Mouse (Mus musculus) layer of hippocampus, adult 8-10 months (tissue): ENCODE data around the gene Kif24. TPM values are rescaled to one million over a fixed set of nuclear protein-coding genes. Genes with fewer than 3 reads are reported as not detected.
"Not testable (repeated sequence)": the region's sequence is repeated elsewhere in the genome, so short reads cannot be mapped to it uniquely, and the experiment has no call there.

Experiments used
- DNase-seq, 2 experiments: peaks; one replicate each; pipeline ENCODE4 v3.0.0; 2022; ENCODE audit warnings: low spot score in 2 of 2
- total RNA-seq, 4 experiments: library from RNA; stranded (reverse); gene quantifications; 2 replicates each; pipeline ENCODE4 v1.2.4; 2022

The Kif24 gene
- total RNA-seq, 4 experiments from 2014 or later = 0.97 to 1.9 (median 1.7) TPM

DNA sequence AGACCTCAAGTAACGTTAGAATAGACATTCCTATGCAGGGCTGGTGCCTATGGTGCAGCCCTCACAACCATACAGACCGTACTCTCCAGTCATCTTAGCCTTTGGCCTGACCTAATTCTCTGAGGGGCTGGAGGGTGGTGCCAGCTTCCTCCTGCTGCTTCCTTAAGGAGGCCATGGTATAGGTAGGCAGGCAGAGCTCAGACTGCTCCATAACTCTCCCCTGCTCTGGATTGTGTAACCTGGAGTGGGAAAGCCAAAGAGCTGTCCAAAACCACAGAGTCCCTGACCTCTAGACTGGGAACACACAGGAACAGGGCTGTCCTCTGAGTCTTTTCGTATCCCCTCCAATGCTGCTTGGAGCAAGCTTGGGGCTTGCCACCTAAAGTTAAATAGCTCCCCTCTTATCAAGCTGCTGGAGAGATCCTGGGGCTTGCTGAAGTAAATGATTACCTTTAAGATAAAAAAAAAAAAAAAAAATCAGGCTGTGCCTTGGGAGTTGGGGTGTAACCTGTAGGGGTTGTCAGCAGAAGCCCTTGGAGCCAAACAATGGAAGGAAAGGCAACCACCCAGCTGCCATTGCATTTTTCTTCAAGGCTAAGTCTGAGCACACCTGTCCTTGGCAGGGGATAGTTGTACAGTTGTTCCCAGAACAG, 28.9 kb upstream of the Kif24 start:
- DNase-seq = no peak

DNA sequence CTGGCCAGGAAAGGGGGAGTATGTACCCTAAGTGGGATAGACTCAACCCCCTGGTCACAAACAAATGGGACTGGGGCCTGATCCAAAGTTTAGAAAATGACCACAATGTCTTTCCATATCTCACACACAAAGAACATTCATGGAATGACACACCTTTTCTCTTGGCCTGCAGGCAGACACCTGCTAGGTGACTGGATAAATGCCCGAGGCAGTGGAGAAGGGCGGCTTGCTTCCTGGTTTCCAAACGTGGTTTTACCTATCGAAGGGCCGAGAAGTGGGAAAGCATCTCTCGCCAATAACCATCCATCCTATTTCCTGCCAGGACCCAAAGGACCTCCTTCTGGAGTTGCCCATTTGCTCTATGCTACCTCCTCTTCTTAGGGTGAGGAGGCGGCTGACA, 28.3 kb upstream of the Kif24 start:
- no peak for DNase-seq

DNA sequence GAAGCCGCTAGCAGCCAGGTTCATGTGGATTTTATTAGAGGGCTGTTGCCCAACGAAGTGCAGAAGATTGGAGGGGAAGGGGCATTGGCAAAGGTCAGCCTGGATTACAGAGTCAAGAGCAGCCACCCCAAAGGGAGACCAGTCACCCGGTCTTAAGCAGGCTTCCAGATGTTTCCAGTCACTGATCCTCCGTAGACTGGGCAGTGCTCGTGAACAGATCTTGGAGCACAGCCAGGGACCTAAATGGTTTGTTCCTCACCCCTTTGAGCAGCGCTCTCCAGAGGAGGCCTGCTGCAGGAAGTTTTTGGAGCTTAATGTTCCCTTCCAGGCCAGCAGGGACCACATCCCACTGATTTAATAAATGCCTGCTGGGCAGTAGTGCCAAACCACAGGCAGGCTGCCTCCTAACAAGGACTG, 16.9 kb upstream of the Kif24 start:
- peak in 1 of 2 experiments; percentile 39 for DNase-seq

DNA sequence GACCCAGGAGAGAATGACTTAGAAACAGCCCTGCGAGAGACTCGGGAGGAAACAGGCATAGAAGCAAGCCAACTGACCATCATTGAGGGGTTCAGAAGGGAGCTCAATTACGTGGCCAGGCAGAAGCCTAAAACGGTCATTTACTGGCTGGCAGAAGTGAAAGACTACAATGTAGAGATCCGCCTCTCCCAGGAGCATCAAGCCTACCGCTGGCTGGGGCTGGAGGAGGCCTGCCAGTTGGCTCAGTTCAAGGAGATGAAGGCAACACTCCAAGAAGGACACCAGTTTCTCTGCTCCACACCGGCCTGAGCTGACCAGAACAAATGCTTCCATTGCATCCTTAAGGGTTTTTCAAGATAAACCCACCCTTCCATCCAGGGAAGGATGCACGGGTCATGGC, 15.6 kb upstream of the Kif24 start:
- no peak for DNase-seq

DNA sequence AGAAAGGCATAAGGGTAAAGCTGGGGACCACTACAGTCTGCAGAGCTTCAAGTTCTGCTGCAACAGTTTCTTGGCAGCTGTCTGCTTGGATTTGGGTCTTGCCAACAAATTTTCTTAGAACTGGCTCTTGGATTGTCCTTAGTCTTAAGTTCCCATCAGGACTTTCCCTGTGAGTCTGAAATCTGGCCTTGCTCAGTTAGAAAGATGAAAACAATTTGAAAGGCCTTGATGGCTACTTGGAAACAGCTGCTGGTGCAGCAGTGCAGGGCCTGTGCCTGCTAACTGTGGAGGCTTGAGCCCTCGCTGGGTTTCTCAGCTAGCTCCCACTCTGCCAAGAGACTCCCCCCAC, 14.7 kb upstream of the Kif24 start:
- no peak for DNase-seq

DNA sequence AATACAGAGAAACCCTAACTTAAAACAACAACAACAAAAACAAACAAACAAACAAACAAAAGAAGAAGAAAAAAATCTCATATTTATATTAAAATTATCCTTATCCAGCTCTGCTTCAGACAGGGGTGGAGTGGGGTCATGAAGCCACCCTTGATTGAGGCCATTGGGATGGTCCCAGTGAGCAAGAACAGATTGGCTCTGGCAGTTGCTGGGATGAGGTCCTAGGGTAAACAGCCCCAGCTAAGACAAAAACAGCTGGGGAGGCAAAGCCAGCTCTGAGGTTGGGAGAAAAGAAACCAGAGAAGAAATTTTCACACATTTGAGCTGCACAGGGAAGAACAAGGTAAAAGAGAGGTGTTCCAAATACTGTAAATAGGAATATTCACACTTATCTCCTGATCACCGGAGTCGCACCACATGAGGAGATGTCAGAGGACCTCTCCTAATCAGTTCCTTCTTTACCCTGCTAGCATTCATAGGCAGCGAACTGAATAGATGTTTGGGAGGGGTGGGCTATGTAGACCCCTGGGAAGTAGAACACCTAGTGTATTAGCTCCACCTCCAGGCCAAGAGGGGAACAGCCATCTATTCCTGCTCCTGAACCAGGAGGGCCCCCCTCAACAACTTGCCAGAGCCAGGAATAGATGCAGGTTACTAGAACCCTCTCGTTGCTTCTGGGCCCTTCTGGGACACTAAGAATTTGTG, 14.2 kb upstream of the Kif24 start:
- no peak for DNase-seq

DNA sequence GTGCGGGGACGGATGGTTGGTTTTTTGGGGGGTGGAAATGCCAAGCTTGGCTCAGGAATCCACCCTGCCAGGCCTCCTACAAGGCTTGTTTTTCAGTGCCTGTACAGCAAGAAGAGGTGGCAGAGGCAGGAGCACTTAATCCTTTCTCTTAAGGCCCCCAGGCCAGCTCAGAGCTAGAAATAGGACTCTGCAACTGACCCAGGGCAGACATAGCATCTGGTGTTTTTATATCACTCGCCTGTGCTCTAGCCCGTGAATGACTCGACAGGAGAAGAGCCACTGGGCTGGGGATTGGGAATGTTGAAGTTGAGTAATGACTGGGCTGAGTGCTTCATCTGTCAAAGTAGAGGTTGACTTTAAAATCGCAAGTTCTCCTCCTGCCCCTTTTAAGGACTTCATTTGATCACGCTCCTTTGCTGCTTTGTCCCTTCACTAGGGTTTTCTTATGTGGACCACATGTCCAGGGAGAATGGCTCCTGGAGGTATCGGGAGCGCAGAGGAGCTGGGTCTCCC, 13.0 kb upstream of the Kif24 start:
- DNase-seq = no peak

DNA sequence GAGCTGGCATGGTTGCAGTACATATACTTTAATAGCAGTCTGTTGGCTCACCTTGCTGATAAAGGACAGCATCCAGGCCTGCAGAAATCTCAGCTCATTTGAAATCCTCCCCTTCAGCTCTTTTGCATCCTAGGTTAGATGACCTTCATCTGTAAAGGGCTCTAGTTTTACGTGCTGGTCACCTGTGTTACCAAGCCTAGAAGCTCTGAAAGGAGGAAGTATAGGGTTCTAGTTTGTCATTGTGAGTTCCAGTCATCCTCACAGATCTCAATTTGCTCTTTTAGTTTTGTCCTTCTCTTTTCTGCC, 6.7 kb upstream of the Kif24 start:
- DNase-seq = no peak

DNA sequence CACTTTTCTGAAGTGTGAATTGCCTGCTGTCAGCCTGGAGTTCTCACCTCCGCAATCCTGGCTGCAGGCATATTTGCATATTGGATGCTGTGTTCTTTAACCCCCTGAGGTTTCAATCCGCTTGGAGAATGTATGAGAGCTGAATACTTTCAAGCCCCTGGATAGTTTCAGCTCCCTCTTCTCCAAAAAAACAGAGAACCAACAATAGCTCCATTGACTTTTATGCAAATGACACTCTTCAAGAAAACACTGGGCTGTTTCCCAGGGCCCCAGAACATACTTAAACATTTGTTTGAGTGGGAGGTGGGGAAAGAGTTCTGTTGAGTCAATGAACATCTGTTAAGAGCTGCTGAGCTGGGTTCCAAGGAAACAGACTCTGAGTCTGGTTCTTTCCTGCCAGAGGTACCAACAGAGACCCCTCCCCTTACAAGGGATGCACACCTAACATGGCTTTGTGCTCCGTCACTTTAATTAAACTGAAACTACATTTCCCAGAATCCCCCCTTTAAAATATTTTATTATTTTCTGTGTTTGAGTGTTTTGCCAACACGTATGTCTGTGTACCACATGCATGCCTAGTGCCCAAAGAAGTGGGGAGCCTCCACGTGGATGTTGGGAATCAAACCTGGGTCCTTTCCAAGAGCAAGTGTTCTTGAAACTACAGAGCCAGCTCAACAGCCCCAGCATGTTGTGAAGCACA, 6.1 kb upstream of the Kif24 start:
- DNase-seq = peak; percentile 55 to 59

DNA sequence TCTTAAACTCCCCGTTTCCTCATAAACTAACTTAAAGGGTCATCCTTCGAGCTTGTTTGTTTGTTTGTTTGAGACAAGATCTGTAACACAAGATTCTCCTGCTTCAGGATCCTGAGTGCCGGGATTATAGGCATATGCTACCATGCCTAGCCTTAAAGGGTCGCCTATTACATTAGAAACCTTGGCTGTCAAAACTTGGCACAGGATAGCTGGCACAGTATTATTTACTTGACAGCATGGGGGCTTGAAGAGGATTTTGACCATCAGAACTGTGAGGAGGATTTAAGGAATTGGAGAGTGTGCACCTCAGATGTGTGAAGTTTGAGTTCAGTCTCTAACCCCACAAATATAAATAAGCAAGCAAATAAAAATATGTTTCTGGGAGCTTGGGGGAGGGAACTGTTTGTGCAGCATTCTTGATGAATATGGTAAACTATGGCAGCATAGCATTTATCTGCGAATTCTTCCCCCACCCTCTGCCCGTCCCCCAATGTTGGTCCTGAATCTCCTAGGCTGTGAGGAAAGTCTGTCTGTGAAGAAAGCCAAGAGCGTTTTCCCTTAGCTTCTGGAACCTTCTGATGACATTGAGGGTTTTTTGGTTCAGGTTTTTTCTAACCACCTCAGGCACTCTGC, 5.5 kb upstream of the Kif24 start:
- no peak for DNase-seq

DNA sequence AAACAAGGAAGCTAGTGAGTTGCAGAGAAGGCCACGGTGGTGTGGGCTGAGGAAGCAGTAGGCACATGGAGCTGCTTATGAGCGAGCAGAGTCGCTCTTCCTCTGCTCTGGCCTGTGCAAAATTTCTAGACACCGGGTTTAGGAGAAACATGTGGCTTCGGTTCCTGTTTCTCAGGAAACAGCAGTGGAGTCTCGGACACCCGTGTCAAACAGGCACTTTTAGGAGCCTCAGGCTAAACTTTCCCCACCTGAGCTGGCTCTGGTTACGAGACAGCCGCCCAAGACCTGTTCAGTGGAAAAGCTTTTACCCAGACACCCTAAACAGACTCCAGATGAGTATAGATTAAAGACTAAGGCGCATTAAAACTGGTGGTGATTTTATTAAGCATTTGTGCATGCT, 4.5 kb upstream of the Kif24 start:
- no peak for DNase-seq

DNA sequence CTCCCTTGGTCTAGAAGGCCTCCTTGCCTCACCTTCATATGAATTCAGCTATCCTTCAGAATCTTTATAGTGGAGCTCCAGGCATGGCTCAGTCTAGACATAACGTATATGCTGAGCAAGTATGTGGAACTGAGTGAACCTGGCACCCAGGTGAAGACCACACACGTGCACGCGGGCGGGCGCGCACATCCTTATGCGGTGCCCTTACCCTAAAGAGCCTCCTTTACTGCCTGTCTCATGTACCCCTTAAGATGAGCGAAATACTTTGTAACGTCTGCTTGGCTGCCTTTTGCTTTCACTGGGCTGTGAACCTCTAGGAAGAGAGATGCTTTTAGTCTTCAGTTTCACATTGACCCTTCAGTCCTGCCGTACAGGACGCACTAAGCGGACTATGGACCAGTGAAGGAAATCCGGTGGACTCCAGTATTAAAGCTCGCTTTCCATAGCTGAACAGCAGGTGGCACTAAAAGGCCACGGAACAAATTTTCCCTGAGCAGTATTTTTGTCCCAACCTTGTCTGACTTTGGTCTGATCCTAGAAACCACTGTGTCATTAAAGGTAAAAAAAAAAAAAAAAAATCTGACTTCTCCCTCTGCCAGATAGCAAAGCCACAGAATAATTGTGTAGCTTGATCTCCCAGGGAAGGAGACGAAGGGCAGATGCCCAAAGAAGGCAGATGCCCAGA, 3.9 kb upstream of the Kif24 start:
- peak; percentile 36 to 68 for DNase-seq

DNA sequence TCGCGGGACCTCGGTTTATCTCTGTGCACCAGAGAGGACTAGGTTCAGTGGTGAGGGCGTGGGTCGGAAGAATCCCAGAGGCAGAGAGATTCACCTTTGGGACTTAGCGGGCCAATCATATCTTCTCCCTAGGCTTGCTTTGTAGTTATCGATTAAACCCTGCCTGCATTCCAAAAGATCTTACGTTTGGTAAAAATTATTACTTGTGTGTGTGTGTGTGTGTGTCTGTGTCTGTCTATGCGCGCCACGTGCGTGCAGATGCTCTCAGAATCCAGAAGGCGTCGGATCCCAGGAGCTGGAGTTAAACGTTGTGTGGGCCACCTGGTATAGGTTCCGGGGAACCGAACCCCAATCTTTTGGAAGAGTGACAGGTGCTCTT, 589 bp upstream of the Kif24 start:
- DNase-seq = peak in 1 of 2 experiments; percentile 21

DNA sequence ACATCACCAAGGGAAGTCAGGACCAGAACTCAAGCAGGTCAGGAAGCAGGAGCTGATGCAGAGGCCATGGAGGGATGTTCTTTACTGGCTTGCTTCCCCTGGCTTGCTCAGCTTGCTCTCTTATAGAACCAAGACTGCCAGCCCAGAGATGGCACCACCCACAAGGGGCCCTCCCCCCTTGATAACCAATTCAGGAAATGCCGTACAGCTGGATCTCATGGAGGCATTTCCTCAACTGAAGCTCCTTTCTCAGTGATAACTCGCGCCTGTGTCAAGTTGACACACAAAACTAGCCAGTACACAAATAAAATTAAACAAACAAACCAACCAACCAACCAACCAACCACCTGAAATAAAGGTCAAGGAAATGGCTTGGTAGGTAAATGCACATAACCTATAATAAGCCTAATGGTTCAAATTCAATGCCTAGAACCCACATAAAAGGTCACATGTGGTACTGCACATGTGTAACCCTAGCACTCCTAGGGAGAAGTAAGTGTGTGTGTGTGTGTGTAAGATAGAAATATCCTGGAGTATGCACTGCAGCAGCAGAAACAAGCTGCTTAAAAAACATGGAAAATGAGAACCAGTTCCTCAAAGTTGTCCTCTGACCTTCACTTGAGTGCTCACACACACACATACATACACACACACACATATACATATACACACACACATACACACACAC, 1.5 kb downstream of the Kif24 start:
- not testable (repeated sequence) for DNase-seq

DNA sequence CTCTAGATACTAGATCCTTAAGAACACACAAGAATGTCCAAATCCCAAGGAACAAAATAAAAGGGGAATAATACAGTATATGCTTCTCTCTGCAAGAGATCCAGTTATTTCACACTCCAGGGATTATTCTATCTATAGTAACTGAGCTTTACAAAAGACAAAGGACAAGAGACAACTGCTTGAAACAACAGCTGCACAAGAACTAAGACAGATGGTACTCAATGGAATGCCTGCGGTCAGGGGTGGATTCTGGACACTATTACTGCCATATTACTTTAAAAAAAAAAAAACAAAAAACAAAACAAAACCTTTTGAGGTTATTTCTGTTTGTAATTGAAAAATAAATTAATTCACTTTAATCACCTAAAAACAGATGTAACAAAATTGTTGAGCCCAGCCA, 4.0 kb downstream of the Kif24 start:
- no peak for DNase-seq

DNA sequence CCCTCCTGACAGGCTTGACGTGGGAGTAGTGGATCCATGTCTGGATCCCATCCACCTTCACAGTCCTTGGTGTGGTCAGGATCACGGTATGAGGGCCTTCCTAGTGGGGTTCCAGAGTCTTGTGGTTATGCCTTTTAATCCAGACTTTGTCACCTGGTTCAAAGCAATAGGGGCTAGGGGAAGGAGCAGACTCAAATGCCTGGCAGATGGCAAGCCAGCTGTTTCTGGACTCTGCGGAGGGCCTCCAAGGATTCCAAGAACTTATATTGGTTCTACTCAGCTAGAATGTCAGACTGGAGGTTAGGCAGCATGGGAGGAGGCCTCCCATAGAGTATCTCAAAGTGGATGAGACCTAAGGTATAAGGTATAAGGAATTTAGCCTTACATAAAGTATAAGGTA, 17.1 kb downstream of the Kif24 start:
- DNase-seq = no peak

DNA sequence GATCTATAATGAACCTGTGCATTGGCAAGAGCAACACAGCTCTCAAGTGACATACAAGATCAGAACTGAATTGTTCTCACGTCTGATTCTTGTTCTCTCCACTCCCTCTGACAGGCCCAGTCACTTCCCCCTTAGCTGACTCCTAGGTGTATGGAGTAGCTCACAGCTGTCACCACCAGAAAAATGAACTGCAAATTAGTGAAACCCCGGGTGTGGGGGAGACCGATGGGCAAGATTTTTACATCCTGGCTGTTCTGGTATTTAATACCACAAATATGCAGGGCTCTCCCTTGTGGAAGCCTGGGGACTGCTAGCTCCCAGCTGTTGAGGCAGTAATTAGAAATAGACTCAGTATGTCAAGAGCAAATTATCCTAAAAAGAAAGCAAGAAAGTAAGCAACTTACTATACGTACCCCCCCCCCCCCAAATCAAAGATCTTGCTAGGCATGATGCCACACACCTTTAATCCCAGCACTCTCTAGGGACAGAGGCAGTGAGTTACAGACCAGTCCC, 21.8 kb downstream of the Kif24 start:
- no peak for DNase-seq

DNA sequence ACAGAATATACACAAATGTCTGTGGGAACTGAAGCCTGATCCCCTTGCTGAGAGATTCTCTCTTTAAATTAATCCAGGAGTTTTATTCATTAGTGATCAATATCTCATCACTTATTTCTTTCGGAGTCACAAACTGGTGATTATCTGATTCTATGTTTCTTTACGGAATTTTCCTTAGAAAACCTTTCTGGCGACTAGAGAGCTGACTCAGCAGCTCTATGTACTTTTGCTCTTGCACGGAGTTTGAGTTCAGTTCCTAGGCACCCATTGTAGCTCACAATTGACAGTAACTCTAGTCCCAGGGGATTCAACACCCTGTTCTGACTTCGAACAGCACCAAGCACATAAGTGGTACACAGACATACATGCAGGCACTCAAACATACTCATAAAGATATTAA, 25.8 kb downstream of the Kif24 start:
- no peak for DNase-seq

DNA sequence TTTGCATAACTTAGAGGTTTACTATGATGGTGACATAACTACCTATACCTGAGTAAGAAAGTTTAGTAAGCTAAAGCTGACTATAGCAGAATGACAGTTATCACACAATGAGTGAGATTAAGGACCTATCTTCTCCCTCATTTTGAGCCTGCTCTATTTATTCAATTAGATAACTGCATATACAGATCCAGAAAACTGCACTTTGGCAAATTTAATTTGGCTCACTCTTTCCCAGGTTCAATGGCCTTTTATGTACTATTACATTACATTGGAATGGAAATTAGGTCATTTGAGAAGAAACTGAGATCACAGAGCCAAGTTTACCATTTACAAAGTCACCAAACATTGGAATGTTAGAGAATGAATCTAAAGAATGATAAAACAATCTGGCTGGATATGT, 47.7 kb downstream of the Kif24 start:
- no peak for DNase-seq

DNA sequence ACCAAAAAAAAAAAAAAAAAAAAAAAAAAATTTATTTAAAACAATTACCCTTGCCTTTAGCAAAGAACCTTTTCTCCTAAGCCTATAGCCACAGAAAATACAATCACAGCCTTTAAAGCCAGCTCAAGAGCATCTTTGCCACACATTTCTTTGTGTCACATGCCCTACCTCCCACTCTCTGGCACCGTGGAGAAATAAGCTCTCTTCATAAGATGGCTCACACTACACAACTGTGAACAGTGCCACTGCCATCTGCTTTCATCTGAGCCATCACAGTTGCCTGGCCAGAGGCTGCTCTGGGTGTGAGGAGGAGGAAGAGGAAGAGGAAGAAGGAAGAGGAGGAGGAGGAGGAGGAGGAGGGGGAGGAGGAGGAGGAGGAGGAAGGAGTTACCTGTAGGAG, 55.3 kb downstream of the Kif24 start:
- DNase-seq = peak; percentile 26 to 34

DNA sequence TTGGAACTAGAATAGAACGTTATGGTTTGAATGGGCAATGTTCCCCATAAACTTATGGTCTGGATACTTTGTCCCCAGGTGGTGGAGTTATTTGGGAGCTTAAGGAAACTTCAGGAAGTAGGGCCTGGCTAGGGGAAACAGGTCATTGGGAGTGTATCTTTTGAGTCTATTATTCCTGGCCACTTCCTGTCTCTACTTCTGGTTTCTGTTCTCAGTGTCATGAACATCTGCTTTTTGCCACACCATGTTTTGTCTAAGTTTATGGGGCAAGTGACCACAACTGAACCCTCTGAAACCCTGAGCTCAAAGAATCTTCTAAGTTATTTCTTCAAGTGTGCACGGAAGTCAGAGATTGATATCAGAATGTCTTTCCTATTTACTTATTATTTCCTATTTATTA, 57.3 kb downstream of the Kif24 start:
- DNase-seq = no peak
